Mouse (Mus musculus) olfactory bulb, adult 2 months (tissue): ENCODE measurements at regions not wholly inside any gene's neighbourhood (a gene's known extent, or its start where the extent isn't known, plus 50 kb on each side); places are given as distances from the start of the nearest gene placed in this dataset.

ENCODE experiments used
- H3K27ac ChIP-seq: fragments of 200-500 bp; 2 replicates; pipeline ENCODE4 v1.5.1; 2012; ENCODE audit warnings: low read depth, low read length; ENCODE audit not compliant: insufficient read depth
- H3K4me1 ChIP-seq: fragments of 200-500 bp; 2 replicates; pipeline ENCODE4 v1.6.1; 2012; ENCODE audit warnings: low read length; ENCODE audit not compliant: control insufficient read depth, insufficient read depth
- H3K4me3 ChIP-seq: fragments of 200-500 bp; 2 replicates; pipeline ENCODE4 v1.5.1; 2012; ENCODE audit warnings: mild to moderate bottlenecking, low read depth, low read length, moderate library complexity; ENCODE audit not compliant: insufficient read depth
- CTCF ChIP-seq: fragments of 200-500 bp; IDR thresholded peaks from 2 replicates; pipeline ENCODE4 v1.5.1; 2012; ENCODE audit warnings: low read depth, mild to moderate bottlenecking, low read length, moderate library complexity; ENCODE audit not compliant: insufficient read depth
- POLR2A ChIP-seq: fragments of 200-500 bp; IDR thresholded peaks from 2 replicates; pipeline ENCODE4 v1.6.1; 2012; ENCODE audit warnings: mild to moderate bottlenecking, low read depth, low read length, moderate library complexity; ENCODE audit not compliant: insufficient read depth
- WGBS: fragments of 180-500 bp; shearing (Covaris S2); methylation state at CpG from one replicate; pipeline ENCODE4 v1.1.7; 2018; 5-methylcytosine and 5-hydroxymethylcytosine counted together

DNA sequence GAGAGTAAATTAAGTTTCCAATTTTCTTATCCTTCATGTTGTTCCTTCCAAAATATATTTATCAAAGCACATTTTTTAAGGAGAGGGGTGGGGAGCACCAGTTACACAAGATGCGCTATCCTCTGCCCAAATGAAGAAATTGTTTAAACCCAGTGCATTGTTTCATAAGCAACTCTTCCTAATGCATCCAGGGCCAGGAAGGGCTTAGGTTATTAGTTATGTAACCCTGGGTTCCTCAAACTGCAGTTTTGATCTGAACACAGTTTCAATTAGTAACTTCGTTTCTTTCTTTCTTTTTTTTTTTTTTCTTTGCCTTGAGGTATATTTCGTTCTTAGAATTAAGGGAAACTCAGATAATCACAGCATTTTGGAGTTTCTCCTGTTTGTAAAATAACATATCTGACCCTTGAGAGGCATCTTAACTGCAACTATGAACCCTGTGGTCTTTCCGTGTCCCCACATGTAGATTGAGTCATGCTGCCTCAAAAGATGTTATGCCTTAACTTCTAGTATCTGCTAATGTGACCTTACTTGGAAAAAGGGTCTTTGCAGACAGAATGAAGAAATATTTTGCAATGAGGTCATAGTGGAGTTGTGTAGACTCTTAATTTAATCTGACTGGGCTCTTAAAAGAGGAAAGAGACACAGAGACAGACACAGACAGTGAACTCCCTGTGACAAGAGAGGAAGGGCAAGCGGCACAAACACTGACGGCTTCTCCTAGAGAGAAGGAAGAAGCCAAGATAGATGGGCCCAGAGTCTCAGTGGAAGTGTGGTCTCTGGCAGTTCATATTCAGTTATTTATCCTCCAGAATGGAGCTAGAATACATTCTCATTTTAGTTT, 153.7 kb upstream of the Nrip1 start:
- TF ChIP-seq POLR2A: no peak
- no peak for TF ChIP-seq CTCF
- no peak overlapping the region for H3K27ac ChIP-seq
- WGBS: 88% methylated on average over 6 of the region's 6 CpGs
- no peaks in the 10 kb centered on the region for H3K4me1 ChIP-seq
- H3K4me3 ChIP-seq: no peak overlapping the region

GRCm38 (mm10) chr16:76525563-76525962, 151.9 kb upstream of the Nrip1 start:
- Histone ChIP-seq H3K27ac (no peak overlapping the region), H3K4me1 (no peaks in the 10 kb centered on the region), H3K4me3 (no peak overlapping the region)
- WGBS: 83% methylated on average over 5 of the region's 5 CpGs
- TF ChIP-seq CTCF (no peak), POLR2A (no peak)

GRCm38 (mm10) chr16:76524921-76525320, 151.3 kb upstream of the Nrip1 start:
- TF ChIP-seq POLR2A: no peak
- TF ChIP-seq CTCF: no peak
- H3K4me3 ChIP-seq: no peak overlapping the region
- no peaks in the 10 kb centered on the region for H3K4me1 ChIP-seq
- WGBS: 88% methylated on average over 4 of the region's 4 CpGs
- H3K27ac ChIP-seq: no peak overlapping the region

DNA sequence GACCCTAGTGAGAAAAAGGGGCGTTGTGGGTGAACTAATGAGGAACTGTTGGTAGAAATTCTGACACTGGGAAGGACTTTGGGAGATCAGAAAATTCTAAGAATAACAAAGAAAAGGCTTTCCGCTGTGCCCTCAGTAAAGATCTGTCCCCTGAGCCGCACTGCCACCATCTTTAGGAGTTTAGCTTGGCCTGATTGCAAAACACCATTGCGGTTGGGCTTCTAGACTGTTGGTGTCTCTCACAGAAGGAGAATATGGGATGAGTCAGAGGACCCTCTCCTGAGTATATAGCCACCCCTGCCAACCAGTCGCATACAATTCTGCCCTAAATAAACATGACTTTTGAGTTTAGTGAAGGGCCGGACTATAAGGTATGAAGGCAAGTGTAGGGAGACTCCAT, 147.5 kb upstream of the Nrip1 start:
- no peak overlapping the region for H3K27ac ChIP-seq
- no peaks in the 10 kb centered on the region for H3K4me1 ChIP-seq
- WGBS: 98% methylated on average over 6 of the region's 6 CpGs
- no peak overlapping the region for H3K4me3 ChIP-seq
- no peak for TF ChIP-seq POLR2A
- TF ChIP-seq CTCF: no peak

- no peak for TF ChIP-seq POLR2A
- TF ChIP-seq CTCF: no peak
- no peak overlapping the region for H3K27ac ChIP-seq
- whole genome bisulfite sequencing: 81% methylated on average over 3 of the region's 3 CpGs
- H3K4me3 ChIP-seq: no peak overlapping the region
- H3K4me1 ChIP-seq: no peaks in the 10 kb centered on the region
Observed at GRCm38 (mm10) chr16:76520643-76520993, 147.0 kb upstream of the Nrip1 start.

DNA sequence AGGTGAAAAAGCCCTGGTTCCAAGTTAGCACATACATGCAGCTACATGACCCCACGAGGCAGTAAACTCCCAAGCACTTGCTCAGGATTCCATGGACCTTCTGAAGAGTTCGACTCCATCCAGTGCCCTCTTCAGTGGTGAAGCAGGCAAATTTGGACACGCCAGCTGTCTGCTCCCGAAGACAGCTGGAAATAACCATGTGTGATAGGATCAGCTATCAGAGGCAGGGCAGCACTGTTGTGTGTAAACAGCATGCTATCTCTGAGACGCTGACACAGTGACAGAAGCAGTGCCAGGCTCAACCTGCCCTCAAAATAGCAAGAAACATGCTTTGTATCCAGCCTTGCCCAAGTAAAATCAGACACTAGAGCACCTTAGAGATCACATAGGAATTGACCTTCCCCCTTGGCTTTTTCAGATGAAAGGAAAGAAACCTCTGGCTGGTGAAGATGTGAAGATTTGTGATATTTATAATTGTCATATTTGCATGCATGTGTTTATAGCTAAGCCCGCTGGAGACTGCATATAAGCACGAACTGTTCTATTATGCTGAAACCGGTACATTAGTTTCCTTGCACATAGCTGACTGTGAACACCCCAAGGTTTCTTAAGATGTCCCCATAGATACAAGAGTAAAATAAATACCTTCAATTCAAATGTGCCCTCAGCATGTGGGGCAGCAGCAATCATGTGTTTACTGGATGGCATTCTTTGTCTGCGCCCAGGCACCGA, 146.4 kb upstream of the Nrip1 start:
- no peak overlapping the region for H3K27ac ChIP-seq
- H3K4me3 ChIP-seq: no peak overlapping the region
- 88% methylated on average over 10 of the region's 10 CpGs for WGBS
- H3K4me1 ChIP-seq: no peaks in the 10 kb centered on the region
- TF ChIP-seq POLR2A: no peak
- no peak for TF ChIP-seq CTCF

- WGBS: 23% methylated on average over 8 of the region's 8 CpGs
- TF ChIP-seq POLR2A (no peak), CTCF (no peak)
- H3K27ac ChIP-seq: no peak overlapping the region
Observed at GRCm38 (mm10) chr16:76510861-76511260, 137.2 kb upstream of the Nrip1 start.

DNA sequence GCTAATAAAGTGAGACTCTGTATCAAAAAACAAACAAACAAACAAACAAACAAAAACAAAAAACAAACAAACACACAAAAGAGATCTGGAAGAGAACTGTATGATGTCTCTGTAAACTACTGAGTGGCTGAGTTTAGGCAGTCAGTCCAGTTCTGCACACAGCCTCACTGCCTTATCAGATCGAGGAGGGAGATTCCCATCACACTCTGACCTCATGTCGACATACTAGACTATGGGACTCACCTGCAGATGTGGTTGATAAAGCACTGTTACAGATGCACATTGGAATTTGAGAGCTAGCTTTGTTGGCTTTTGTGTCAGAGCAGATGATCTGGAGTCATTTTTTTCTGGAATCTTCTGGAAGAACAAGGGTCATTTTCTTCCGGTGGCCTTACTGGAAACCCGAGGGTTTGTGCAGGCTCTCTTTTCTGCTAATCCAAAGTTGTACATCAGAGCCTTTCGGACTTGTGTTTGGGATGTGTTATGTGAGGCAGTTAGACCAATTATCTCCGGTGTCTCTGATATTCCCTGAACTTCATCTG, 135.6 kb upstream of the Nrip1 start:
- 94% methylated on average over 6 of the region's 6 CpGs for WGBS
- Histone ChIP-seq H3K4me3 (no peak overlapping the region), H3K27ac (no peak overlapping the region), H3K4me1 (no peaks in the 10 kb centered on the region)
- TF ChIP-seq CTCF: no peak

More at GRCm38 (mm10) chr16:76510861-76511260, 137.2 kb upstream of the Nrip1 start:
- no peaks in the 10 kb centered on the region for H3K4me1 ChIP-seq
- no peak overlapping the region for H3K4me3 ChIP-seq

GRCm38 (mm10) chr16:76507191-76507746, 133.6 kb upstream of the Nrip1 start:
- no peak for TF ChIP-seq CTCF
- no peak for TF ChIP-seq POLR2A
- Histone ChIP-seq H3K27ac (no peak overlapping the region), H3K4me3 (no peak overlapping the region), H3K4me1 (no peaks in the 10 kb centered on the region)
- WGBS: 88% methylated on average over 5 of the region's 5 CpGs
